Comparison of ENCODE assay signal across 35 mouse cellular contexts in genomic region chr1:167436186-167436975, GRCm38 (mm10). TPM values are rescaled to one million over a fixed set of nuclear protein-coding genes. Genes with fewer than 3 reads are reported as not detected.
"Had no signal": no experiment of that assay in that cellular context is flagged by ENCODE, and none has a peak within 500 bp of the region (broad histone marks: within the 10 kb centered on the region; RNA-seq: fewer than 3 reads in every experiment).

No protein-coding gene starts in this region.

- H3K27ac ChIP-seq: gastrocnemius, adult 2 months; hindbrain, embryonic 13.5 days; hindbrain, embryonic 15.5 days; intestine, embryonic 15.5 days; layer of hippocampus, adult 2 months; left cerebral cortex, adult 2 months; limb, embryonic 10.5 days; limb, embryonic 12.5 days; liver, embryonic 13.5 days had no signal

- ATAC-seq: inflammation-experienced regulatory T-cells, adult 6 months; intestine, embryonic 15.5 days; intestine, postnatal 0 days had no signal

- H3K9me3 ChIP-seq: hindbrain, embryonic 13.5 days; hindbrain, embryonic 15.5 days; intestine, embryonic 15.5 days; limb, embryonic 10.5 days; limb, embryonic 12.5 days; liver, embryonic 13.5 days had no signal

- H3K4me2 ChIP-seq: heart, embryonic 11.5 days; hindbrain, embryonic 13.5 days; hindbrain, embryonic 15.5 days; intestine, embryonic 15.5 days; limb, embryonic 12.5 days; liver, embryonic 11.5 days; liver, embryonic 13.5 days had no signal

- H3K4me1 ChIP-seq: hindbrain, embryonic 15.5 days; intestine, embryonic 15.5 days; liver, embryonic 13.5 days had no signal

- H3K36me3 ChIP-seq: hindbrain, embryonic 13.5 days; hindbrain, embryonic 15.5 days; intestine, embryonic 15.5 days; limb, embryonic 10.5 days; limb, embryonic 12.5 days; liver, embryonic 13.5 days had no signal

- DNase-seq: gastrocnemius, adult 2 months; gastrocnemius, postnatal 10 days; gastrocnemius, postnatal 25 days; heart, adult 18-20 months; heart, postnatal 14 days; heart, postnatal 36 days; kidney, adult 18-20 months; kidney, adult 8-10 months; kidney, postnatal 10 days; kidney, postnatal 25 days; kidney, postnatal 4 days; liver; liver, embryonic 13.5 days had no signal

- H3K4me3 ChIP-seq: gastrocnemius, adult 2 months; hindbrain, embryonic 13.5 days; hindbrain, embryonic 15.5 days; intestine, embryonic 15.5 days; layer of hippocampus, adult 2 months; left cerebral cortex, adult 2 months; limb, embryonic 10.5 days; limb, embryonic 12.5 days; liver, embryonic 13.5 days had no signal

- H3K9ac ChIP-seq: hindbrain, embryonic 13.5 days; hindbrain, embryonic 15.5 days; intestine, embryonic 15.5 days; limb, embryonic 12.5 days; liver, embryonic 13.5 days had no signal

- H3K27me3 ChIP-seq: hindbrain, embryonic 13.5 days; hindbrain, embryonic 15.5 days; intestine, embryonic 15.5 days had no signal

RNA-seq across cellular contexts. Expression of gene Lrrc52, which starts 30.2 kb away (rescaled TPM):
- total RNA-seq: hematopoietic stem cell, adult 5-6 weeks; layer of hippocampus, adult 2 months; layer of hippocampus, postnatal 10 days; layer of hippocampus, postnatal 25 days; left cerebral cortex, adult 2 months; left cerebral cortex, postnatal 14 days; left cerebral cortex, postnatal 36 days had no signal
- polyA plus RNA-seq: frontal cortex, adult 2 months; heart, embryonic 11.5 days; heart, embryonic 16.5 days; hindbrain, embryonic 11.5 days; hindbrain, embryonic 13.5 days; hindbrain, embryonic 15.5 days; inflammation-experienced regulatory T-cells, adult 6 months; intestine, embryonic 15.5 days; intestine, postnatal 0 days; kidney, embryonic 14.5 days; kidney, embryonic 16.5 days; limb, embryonic 10.5 days; limb, embryonic 12.5 days; limb, embryonic 14.5 days; liver, embryonic 13.5 days had no signal
